Mouse (Mus musculus) midbrain, embryonic 16.5 days (tissue): Measurements from ENCODE around the gene Zfp366. TPM values are rescaled to one million over a fixed set of nuclear protein-coding genes. Genes with fewer than 3 reads are reported as not detected.

Source experiments
- ATAC-seq: fragments of 200-750 bp; cut with Nextera tagmentation; 2 replicates; pipeline ENCODE4 v1.8.0; 2017; ENCODE audit warnings: moderate TSS enrichment
- H3K27ac ChIP-seq: fragments of 300-500 bp; sonication (generic); 2 replicates; pipeline ENCODE4 v1.5.1; 2014; ENCODE audit warnings: mild to moderate bottlenecking, low read length, mixed read lengths
- H3K27me3 ChIP-seq: fragments of 300-500 bp; sonication (generic); 2 replicates; pipeline ENCODE4 v1.6.1; 2014; ENCODE audit warnings: low read depth, low read length, mixed read lengths; ENCODE audit not compliant: control insufficient read depth, insufficient read depth
- H3K36me3 ChIP-seq: fragments of 300-500 bp; sonication (generic); 2 replicates; pipeline ENCODE4 v1.6.1; 2014; ENCODE audit warnings: mild to moderate bottlenecking, low read length, moderate library complexity, mixed read lengths; ENCODE audit not compliant: control insufficient read depth, insufficient read depth
- H3K4me1 ChIP-seq: fragments of 300-500 bp; sonication (generic); 2 replicates; pipeline ENCODE4 v1.6.1; 2014; ENCODE audit warnings: mild to moderate bottlenecking, low read length, mixed read lengths; ENCODE audit not compliant: control insufficient read depth, insufficient read depth
- H3K4me2 ChIP-seq: fragments of 300-500 bp; sonication (generic); 2 replicates; pipeline ENCODE4 v1.6.1; 2014; ENCODE audit warnings: mild to moderate bottlenecking, low read length, mixed read lengths
- H3K4me3 ChIP-seq: fragments of 300-500 bp; sonication (generic); 2 replicates; pipeline ENCODE4 v1.5.1; 2014; ENCODE audit warnings: low read depth, mild to moderate bottlenecking, low read length, moderate library complexity, mixed read lengths
- H3K9ac ChIP-seq: fragments of 300-500 bp; sonication (generic); 2 replicates; pipeline ENCODE4 v1.6.1; 2014; ENCODE audit warnings: low read depth, low read length, mixed read lengths
- H3K9me3 ChIP-seq: fragments of 300-500 bp; sonication (generic); replicated peaks from 2 replicates; pipeline ENCODE4 v1.6.1; 2014; ENCODE audit warnings: mild to moderate bottlenecking, low read length, mixed read lengths; ENCODE audit not compliant: control insufficient read depth, poor library complexity, severe bottlenecking
- WGBS: fragments of 180-500 bp; shearing (Covaris S2); extraction: QIAGEN DNeasy Blood & Tissue Kit; methylation state at CpG from one replicate; pipeline ENCODE4 v1.1.7; 2014; 5-methylcytosine and 5-hydroxymethylcytosine counted together
- polyA plus RNA-seq: library from polyadenylated mRNA; unstranded; fragments of >200 nt; fragmentation: Nextera tagmentation; extraction: Ambion mirVana; gene quantifications from 2 replicates; pipeline ENCODE4 v1.2.1, GENCODE M21; 2015

Gene Zfp366
- polyA plus RNA-seq, 1 experiment from 2014 or later: 0.85 TPM

DNA sequence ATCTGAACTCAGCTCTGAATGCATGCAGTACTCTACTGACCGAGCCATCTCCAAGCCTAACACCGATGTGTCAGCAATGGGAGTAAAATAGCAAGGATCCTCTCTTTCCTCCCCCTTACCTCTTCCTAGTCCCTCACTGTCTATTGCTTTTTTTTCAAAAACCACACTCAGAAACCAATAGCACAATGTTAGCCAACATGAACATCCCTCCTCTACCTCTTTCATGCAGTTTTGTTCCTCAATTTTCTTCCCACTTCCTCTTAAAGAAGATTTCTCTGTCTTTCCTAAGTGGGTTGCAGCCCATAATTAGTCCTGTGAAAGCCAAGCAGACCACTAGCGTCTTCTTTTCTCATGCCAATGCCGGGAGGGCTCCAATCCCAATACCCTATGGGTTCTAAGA, 102.6 kb downstream of the Zfp366 start:
- WGBS: 96% methylated on average over 4 of the region's 4 CpGs
- Histone ChIP-seq H3K4me3 (no peak overlapping the region), H3K9ac (no peak overlapping the region), H3K4me2 (no peak overlapping the region), H3K9me3 (no peaks in the 10 kb centered on the region), H3K27me3 (no peaks in the 10 kb centered on the region), H3K36me3 (no peaks in the 10 kb centered on the region), H3K27ac (no peak overlapping the region), H3K4me1 (peaks cover 18% of the 10 kb centered on the region)
- ATAC-seq: no peak

DNA sequence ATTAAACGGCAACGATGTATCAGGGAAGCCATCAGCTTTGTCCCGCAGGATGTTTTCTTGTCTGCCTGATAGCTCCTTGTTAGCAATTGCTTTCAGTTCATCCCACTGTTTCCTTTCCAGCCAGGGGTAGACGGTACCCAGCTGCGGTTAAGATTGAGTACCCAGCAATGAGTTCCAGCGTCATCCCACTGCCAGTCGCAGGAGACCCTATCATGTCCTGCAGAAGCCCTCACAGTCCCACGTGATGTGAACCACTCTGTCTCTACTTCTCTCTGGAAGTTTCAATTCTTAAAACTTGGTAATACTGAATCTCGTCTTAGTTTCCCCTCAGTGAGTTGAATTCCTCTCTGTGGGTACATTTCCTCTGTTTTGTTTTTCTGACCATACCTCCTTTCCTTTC, 103.2 kb downstream of the Zfp366 start:
- Histone ChIP-seq H3K9me3 (no peaks in the 10 kb centered on the region), H3K27ac (no peak overlapping the region), H3K36me3 (no peaks in the 10 kb centered on the region), H3K4me1 (peaks cover 18% of the 10 kb centered on the region), H3K4me2 (no peak overlapping the region), H3K4me3 (no peak overlapping the region), H3K9ac (no peak overlapping the region), H3K27me3 (no peaks in the 10 kb centered on the region)
- WGBS: 94% methylated on average over 9 of the region's 9 CpGs
- ATAC-seq: no peak

- Histone ChIP-seq H3K9ac (no peak overlapping the region), H3K27ac (no peak overlapping the region), H3K9me3 (no peaks in the 10 kb centered on the region), H3K4me3 (no peak overlapping the region), H3K27me3 (no peaks in the 10 kb centered on the region), H3K36me3 (no peaks in the 10 kb centered on the region), H3K4me1 (no peaks in the 10 kb centered on the region), H3K4me2 (no peak overlapping the region)
- 94% methylated on average over 8 of the region's 8 CpGs for WGBS
- ATAC-seq: no peak
Measured at GRCm38 (mm10) chr13:99290766-99291165, 106.1 kb downstream of the Zfp366 start.

- Histone ChIP-seq H3K27ac (no peak overlapping the region), H3K4me3 (no peak overlapping the region), H3K9me3 (no peaks in the 10 kb centered on the region), H3K27me3 (no peaks in the 10 kb centered on the region), H3K4me2 (no peak overlapping the region), H3K9ac (no peak overlapping the region), H3K4me1 (no peaks in the 10 kb centered on the region), H3K36me3 (no peaks in the 10 kb centered on the region)
- 95% methylated on average over 13 of the region's 13 CpGs for WGBS
- ATAC-seq: no peak
Measured at GRCm38 (mm10) chr13:99294176-99294575, 109.6 kb downstream of the Zfp366 start.

DNA sequence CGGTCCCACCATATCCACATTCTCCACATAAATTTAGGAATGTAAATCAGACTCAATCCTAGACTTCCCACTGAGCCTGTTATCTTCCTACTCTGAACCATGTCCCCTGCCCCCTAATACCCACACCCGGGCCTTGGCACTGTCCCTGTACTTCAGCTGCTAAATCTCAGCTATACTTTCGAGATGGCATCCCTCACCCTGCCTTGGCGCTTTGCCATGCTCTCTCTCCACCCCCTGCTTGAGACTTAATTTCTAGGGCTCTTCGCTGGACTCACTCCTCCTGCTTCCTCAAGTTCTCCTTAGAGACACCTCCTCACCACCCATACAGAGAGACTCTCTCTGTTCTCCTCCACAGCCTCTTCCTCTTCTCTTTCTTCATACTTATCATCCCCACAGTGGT, 115.3 kb downstream of the Zfp366 start:
- no peak for ATAC-seq
- no peaks in the 10 kb centered on the region for H3K27me3 ChIP-seq
- H3K4me3 ChIP-seq: no peak overlapping the region
- no peaks in the 10 kb centered on the region for H3K9me3 ChIP-seq
- H3K27ac ChIP-seq: no peak overlapping the region
- no peak overlapping the region for H3K4me2 ChIP-seq
- 78% methylated on average over 5 of the region's 5 CpGs for WGBS
- H3K36me3 ChIP-seq: no peaks in the 10 kb centered on the region
- H3K4me1 ChIP-seq: no peaks in the 10 kb centered on the region
- H3K9ac ChIP-seq: no peak overlapping the region

Other genes with a start within 250 kb of the Zfp366 start
- gene 1700024P04Rik, start 200.3 kb upstream of the Zfp366 start, polyA plus RNA-seq: not detected in 2 replicates
- 54.9 and 56.0 TPM in 2 replicates for gene Ptcd2, start 159.9 kb downstream of the Zfp366 start, polyA plus RNA-seq
- gene Mrps27, start 160.0 kb downstream of the Zfp366 start, polyA plus RNA-seq: 39.6 and 44.4 TPM in 2 replicates